Mouse (Mus musculus): ENCODE data around the gene Lemd2.

GRCm38 (mm10) chr17:27183667-27184292 lies 20.5 kb downstream of the Lemd2 start:
- TF ChIP-seq POLR2AphosphoS5 (IDR thresholded peaks at IDR 0.05; ENCODE audit: insufficient replicate concordance, low read depth, low read length): no peak
- TF ChIP-seq CTCF (IDR thresholded peaks at IDR 0.05; ENCODE audit: low read depth, low read length): no peak
